Mouse (Mus musculus): ENCODE measurements at regions not wholly inside any gene's neighbourhood (a gene's known extent, or its start where the extent isn't known, plus 50 kb on each side); places are given as distances from the start of the nearest gene placed in this dataset.

DNA sequence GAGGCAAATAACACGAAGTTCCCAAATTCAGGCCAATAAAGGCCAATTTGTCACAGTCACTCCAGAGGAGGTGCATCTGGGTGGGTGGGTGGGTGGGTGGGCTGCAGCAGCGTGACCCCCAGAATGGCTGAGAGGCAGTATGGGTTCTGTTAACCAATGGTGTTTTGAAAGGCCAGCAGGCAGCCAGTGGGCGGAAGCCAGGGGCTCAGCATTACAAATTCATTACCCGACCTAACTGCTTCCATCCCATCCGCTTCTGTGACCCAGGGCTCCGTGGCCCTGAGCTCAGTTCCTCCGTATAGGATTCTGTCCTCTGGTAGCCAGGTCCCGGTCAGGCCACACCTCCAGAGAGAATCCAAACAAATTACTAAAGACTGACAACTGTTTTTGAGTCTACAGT is 463.5 kb downstream of the Med13l start:
- 36% methylated on average over 8 of the region's 8 CpGs for WGBS
- no peak overlapping the region for H3K4me2 ChIP-seq (ENCODE audit: low read depth, low read length)
- H3K4me3 ChIP-seq (ENCODE audit: low read length): no peak overlapping the region
- H3K27me3 ChIP-seq (ENCODE audit: insufficient read depth, low read length): no peaks in the 10 kb centered on the region
- H3K4me1 ChIP-seq (ENCODE audit: insufficient read depth, low read length): no peaks in the 10 kb centered on the region
- ATAC-seq: no peak
- H3K27ac ChIP-seq: no peak overlapping the region
- no peak for TF ChIP-seq CTCF (IDR thresholded peaks at IDR 0.05; ENCODE audit: low read depth)
- DNase-seq (ENCODE audit: low spot score): no peak
- no peaks in the 10 kb centered on the region for H3K36me3 ChIP-seq (ENCODE audit: insufficient read depth, low read length)
- H3K9ac ChIP-seq (replicated peaks; ENCODE audit: low read length): no peak overlapping the region
- no peaks in the 10 kb centered on the region for H3K9me3 ChIP-seq (ENCODE audit: low read length)

DNA sequence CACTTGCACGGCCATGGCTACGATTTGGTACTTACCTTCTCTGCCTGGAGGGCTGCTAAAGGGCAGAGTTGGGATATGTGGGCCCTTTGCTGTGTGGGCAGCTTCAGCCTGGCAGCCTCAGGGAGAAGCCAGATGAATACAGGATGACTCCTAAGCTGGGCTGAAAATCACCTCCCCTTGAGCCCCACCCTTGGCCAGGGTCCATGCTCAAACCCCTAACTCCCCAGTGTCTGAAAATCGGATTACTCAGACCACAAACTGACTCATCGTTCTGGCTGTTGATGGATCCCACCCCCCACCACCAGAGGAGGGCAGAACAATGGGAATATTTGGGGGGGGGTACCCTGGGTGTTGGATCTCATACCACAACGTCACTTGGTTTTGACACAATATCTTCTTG is 471.6 kb downstream of the Med13l start:
- no peaks in the 10 kb centered on the region for H3K9me3 ChIP-seq (ENCODE audit: low read length)
- no peak overlapping the region for H3K27ac ChIP-seq
- ATAC-seq: no peak
- 85% methylated on average over 5 of the region's 5 CpGs for WGBS
- no peak overlapping the region for H3K9ac ChIP-seq (replicated peaks; ENCODE audit: low read length)
- no peaks in the 10 kb centered on the region for H3K4me1 ChIP-seq (ENCODE audit: insufficient read depth, low read length)
- TF ChIP-seq CTCF (IDR thresholded peaks at IDR 0.05; ENCODE audit: low read depth): no peak
- H3K36me3 ChIP-seq (ENCODE audit: insufficient read depth, low read length): no peaks in the 10 kb centered on the region
- no peak overlapping the region for H3K4me3 ChIP-seq (ENCODE audit: low read length)
- no peak for DNase-seq (ENCODE audit: low spot score)
- H3K4me2 ChIP-seq (ENCODE audit: low read depth, low read length): no peak overlapping the region
- no peaks in the 10 kb centered on the region for H3K27me3 ChIP-seq (ENCODE audit: insufficient read depth, low read length)

DNA sequence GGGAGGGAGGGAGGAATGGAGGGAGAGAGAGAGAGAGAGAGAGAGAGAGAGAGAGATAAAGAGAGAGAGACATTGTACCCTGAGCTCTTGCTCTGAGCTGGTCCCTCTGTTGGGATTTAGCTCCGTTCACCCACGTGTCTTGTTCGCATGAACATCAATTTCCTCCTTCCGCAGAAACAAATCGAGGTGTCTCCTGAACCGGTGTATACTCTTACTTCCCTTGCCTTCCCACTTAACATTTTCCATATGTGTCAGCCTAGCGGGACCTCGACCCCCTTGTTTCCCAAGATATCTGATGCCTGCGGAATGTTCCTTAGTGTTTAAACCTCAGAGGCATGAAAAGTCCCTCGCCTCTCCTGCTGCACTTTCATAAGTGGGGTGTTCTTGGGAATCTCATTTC is 484.1 kb downstream of the Med13l start:
- no peak for TF ChIP-seq CTCF (IDR thresholded peaks at IDR 0.05; ENCODE audit: low read depth)
- no peak for ATAC-seq
- no peaks in the 10 kb centered on the region for H3K36me3 ChIP-seq (ENCODE audit: insufficient read depth, low read length)
- H3K27me3 ChIP-seq (ENCODE audit: insufficient read depth, low read length): no peaks in the 10 kb centered on the region
- 87% methylated on average over 10 of the region's 10 CpGs for WGBS
- no peak overlapping the region for H3K4me3 ChIP-seq (ENCODE audit: low read length)
- DNase-seq (ENCODE audit: low spot score): no peak
- H3K4me2 ChIP-seq (ENCODE audit: low read depth, low read length): no peak overlapping the region
- H3K27ac ChIP-seq: no peak overlapping the region
- no peaks in the 10 kb centered on the region for H3K4me1 ChIP-seq (ENCODE audit: insufficient read depth, low read length)
- H3K9me3 ChIP-seq (ENCODE audit: low read length): no peaks in the 10 kb centered on the region
- H3K9ac ChIP-seq (replicated peaks; ENCODE audit: low read length): no peak overlapping the region

DNA sequence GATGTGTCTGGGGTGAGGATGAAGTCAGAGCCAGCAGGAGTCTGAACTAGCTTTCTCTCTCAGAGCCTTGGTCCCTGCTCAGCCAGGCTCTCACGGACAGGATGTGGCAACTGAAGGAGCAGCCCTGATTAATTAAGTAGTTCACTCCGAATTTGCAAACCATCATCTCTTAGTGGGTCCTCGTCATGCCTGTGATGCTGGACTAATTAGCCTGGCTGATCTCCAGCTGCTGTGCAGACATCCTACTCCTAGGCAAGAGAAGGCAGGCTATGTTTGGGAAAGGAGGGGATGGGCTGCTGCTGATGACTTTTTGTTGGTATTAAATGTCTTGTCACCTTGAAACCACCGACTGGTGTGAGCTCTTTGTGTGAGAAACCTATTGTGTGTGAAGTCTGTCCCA is 487.1 kb downstream of the Med13l start:
- ATAC-seq (no peak), DNase-seq (ENCODE audit: low spot score) (peak; percentile 52)
- H3K36me3 ChIP-seq (ENCODE audit: insufficient read depth, low read length): no peaks in the 10 kb centered on the region
- H3K9ac ChIP-seq (replicated peaks; ENCODE audit: low read length): no peak overlapping the region
- no peak overlapping the region for H3K4me2 ChIP-seq (ENCODE audit: low read depth, low read length)
- H3K27ac ChIP-seq: no peak overlapping the region
- 33% methylated on average over 4 of the region's 4 CpGs for WGBS
- H3K27me3 ChIP-seq (ENCODE audit: insufficient read depth, low read length): no peaks in the 10 kb centered on the region
- H3K4me3 ChIP-seq (ENCODE audit: low read length): no peak overlapping the region
- H3K9me3 ChIP-seq (ENCODE audit: low read length): no peaks in the 10 kb centered on the region
- no peaks in the 10 kb centered on the region for H3K4me1 ChIP-seq (ENCODE audit: insufficient read depth, low read length)
- TF ChIP-seq CTCF (IDR thresholded peaks at IDR 0.05; ENCODE audit: low read depth): no peak

DNA sequence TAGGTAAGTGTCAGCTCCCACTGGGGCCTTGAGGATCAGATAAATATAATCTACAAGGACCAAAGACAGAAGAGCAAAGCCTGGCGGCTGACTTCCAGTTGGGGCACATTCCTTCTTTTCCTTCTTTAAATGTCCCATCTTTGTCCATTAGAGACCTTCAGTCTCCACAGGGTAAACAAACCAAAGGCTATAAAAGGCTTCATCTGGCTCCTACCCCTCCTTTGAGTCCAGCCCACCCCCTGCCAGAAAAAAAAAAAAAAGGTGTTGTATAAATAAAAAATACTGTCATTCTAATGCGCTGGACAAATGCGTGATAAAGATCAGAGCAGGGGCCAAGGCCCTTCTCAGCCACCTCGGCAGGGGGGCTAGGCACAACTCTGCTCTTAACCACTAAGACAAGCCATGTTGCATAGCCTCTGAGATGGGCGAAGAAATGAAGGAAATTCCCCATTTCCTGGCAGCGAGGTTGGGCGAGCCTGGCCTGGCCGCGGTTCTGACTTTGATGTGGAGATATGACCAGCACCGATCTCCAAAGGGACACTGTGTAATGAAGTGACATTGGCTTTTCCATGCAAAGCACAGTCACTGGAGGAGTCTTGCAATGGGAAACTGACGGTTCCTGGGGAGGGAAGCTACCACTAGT is 492.0 kb downstream of the Med13l start:
- Histone ChIP-seq H3K9ac (replicated peaks; ENCODE audit: low read length) (no peak overlapping the region), H3K4me3 (ENCODE audit: low read length) (no peak overlapping the region), H3K27ac (no peak overlapping the region), H3K4me1 (ENCODE audit: insufficient read depth, low read length) (no peaks in the 10 kb centered on the region), H3K9me3 (ENCODE audit: low read length) (no peaks in the 10 kb centered on the region), H3K36me3 (ENCODE audit: insufficient read depth, low read length) (no peaks in the 10 kb centered on the region), H3K27me3 (ENCODE audit: insufficient read depth, low read length) (no peaks in the 10 kb centered on the region), H3K4me2 (ENCODE audit: low read depth, low read length) (no peak overlapping the region)
- WGBS: 62% methylated on average over 11 of the region's 11 CpGs
- TF ChIP-seq CTCF (IDR thresholded peaks at IDR 0.05; ENCODE audit: low read depth): no peak
- DNase-seq (ENCODE audit: low spot score): no peak
- no peak for ATAC-seq

DNA sequence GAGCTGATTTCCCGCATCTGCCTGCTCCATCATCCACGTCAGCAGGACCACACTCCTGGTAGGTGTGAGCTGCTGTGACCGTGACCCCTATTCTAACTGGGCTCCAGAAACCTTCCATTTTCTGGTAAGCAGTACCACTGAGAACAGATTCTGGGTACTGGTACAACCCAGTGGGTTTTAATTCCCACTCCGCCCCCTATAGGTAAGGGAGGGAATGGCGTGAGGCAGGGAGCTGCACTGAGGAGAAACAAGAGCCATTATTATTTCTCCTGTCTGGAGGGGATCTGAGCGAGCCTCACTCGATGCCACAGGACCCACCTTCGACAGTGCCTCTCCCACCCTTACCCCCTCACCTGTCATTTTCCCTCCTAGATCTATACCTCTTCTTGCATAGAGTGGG is 493.3 kb downstream of the Med13l start:
- 86% methylated on average over 8 of the region's 8 CpGs for WGBS
- Histone ChIP-seq H3K36me3 (ENCODE audit: insufficient read depth, low read length) (no peaks in the 10 kb centered on the region), H3K9me3 (ENCODE audit: low read length) (no peaks in the 10 kb centered on the region), H3K9ac (replicated peaks; ENCODE audit: low read length) (no peak overlapping the region), H3K4me2 (ENCODE audit: low read depth, low read length) (no peak overlapping the region), H3K4me3 (ENCODE audit: low read length) (no peak overlapping the region), H3K27me3 (ENCODE audit: insufficient read depth, low read length) (no peaks in the 10 kb centered on the region), H3K4me1 (ENCODE audit: insufficient read depth, low read length) (no peaks in the 10 kb centered on the region), H3K27ac (no peak overlapping the region)
- DNase-seq (ENCODE audit: low spot score) (no peak), ATAC-seq (no peak)
- TF ChIP-seq CTCF (IDR thresholded peaks at IDR 0.05; ENCODE audit: low read depth): peak; percentile 20

DNA sequence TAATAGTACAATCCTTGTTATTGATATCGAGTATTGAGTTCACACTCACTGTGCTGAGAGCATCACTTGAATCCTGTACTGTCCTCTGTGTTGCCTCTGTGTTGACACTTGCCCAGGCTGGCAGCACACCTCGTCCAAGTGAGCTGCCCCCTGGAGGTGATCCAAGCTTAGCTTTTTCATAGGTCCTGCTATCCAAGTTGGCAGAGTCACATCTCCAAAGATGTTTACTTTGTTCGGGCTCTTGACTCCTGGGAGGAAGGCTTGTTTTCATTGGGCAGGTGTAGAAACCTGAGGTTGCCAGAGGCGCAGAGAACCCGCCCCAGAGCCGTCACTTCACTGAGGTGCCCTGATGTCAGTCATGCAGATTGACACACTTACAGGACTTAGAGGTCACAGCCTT is 493.9 kb downstream of the Med13l start:
- no peak overlapping the region for H3K27ac ChIP-seq
- no peak overlapping the region for H3K4me3 ChIP-seq (ENCODE audit: low read length)
- no peaks in the 10 kb centered on the region for H3K27me3 ChIP-seq (ENCODE audit: insufficient read depth, low read length)
- no peaks in the 10 kb centered on the region for H3K9me3 ChIP-seq (ENCODE audit: low read length)
- no peak for DNase-seq (ENCODE audit: low spot score)
- H3K36me3 ChIP-seq (ENCODE audit: insufficient read depth, low read length): no peaks in the 10 kb centered on the region
- no peak overlapping the region for H3K4me2 ChIP-seq (ENCODE audit: low read depth, low read length)
- H3K9ac ChIP-seq (replicated peaks; ENCODE audit: low read length): no peak overlapping the region
- no peak for TF ChIP-seq CTCF (IDR thresholded peaks at IDR 0.05; ENCODE audit: low read depth)
- 51% methylated on average over 6 of the region's 6 CpGs for WGBS
- H3K4me1 ChIP-seq (ENCODE audit: insufficient read depth, low read length): no peaks in the 10 kb centered on the region
- no peak for ATAC-seq
